Mouse (Mus musculus): ENCODE data around the gene Klrd1. TPM values are rescaled to one million over a fixed set of nuclear protein-coding genes. Genes with fewer than 3 reads are reported as not detected.

Gene Klrd1
- polyA plus RNA-seq (2014; fragmentation: Illumina TruSeq; extraction: RNeasy Lipid Tissue Mini Kit (QIAGEN cat#74804); ENCODE audit: low read depth, low replicate concordance): 2.8 TPM

GRCm38 (mm10) chr6:129591508-129591907 is at the start of gene Klrd1:
Gene Klrd1 (plus strand): TSS chr6:129591782.

GRCm38 (mm10) chr6:129577605-129578004 is 14.0 kb upstream of the Klrd1 start, which contains the start of gene Klre1:
Gene Klre1 (plus strand): TSS chr6:129577905.

GRCm38 (mm10) chr6:129623735-129624134 is 32.2 kb downstream of the Klrd1 start, which contains the start of gene Klrk1:
Gene Klrk1 (minus strand): TSS chr6:129623864.

GRCm38 (mm10) chr6:129643237-129643636 is 51.7 kb downstream of the Klrd1 start, which contains the start of gene Klrc3:
Gene Klrc3 (minus strand): TSS chr6:129643337.

Other genes starting within 250 kb of the Klrd1 start
- 6.0 TPM for gene Clec12a, start 249.1 kb upstream of the Klrd1 start, polyA plus RNA-seq (2014; fragmentation: Illumina TruSeq; extraction: RNeasy Lipid Tissue Mini Kit (QIAGEN cat#74804); ENCODE audit: low read depth, low replicate concordance)
- gene Clec12b, start 205.9 kb upstream of the Klrd1 start, polyA plus RNA-seq (2014; fragmentation: Illumina TruSeq; extraction: RNeasy Lipid Tissue Mini Kit (QIAGEN cat#74804); ENCODE audit: low read depth, low replicate concordance): 0.55 TPM
- not detected for gene Clec1b, start 194.5 kb upstream of the Klrd1 start, polyA plus RNA-seq (2014; fragmentation: Illumina TruSeq; extraction: RNeasy Lipid Tissue Mini Kit (QIAGEN cat#74804); ENCODE audit: low read depth, low replicate concordance)
- 2.1 TPM for gene Clec9a, start 182.9 kb upstream of the Klrd1 start, polyA plus RNA-seq (2014; fragmentation: Illumina TruSeq; extraction: RNeasy Lipid Tissue Mini Kit (QIAGEN cat#74804); ENCODE audit: low read depth, low replicate concordance)
- 2.6 TPM for gene Clec1a, start 139.8 kb upstream of the Klrd1 start, polyA plus RNA-seq (2014; fragmentation: Illumina TruSeq; extraction: RNeasy Lipid Tissue Mini Kit (QIAGEN cat#74804); ENCODE audit: low read depth, low replicate concordance)
- 0.38 TPM for gene Olr1, start 84.6 kb upstream of the Klrd1 start, polyA plus RNA-seq (2014; fragmentation: Illumina TruSeq; extraction: RNeasy Lipid Tissue Mini Kit (QIAGEN cat#74804); ENCODE audit: low read depth, low replicate concordance)
- gene Tmem52b, start 79.2 kb upstream of the Klrd1 start, polyA plus RNA-seq (2014; fragmentation: Illumina TruSeq; extraction: RNeasy Lipid Tissue Mini Kit (QIAGEN cat#74804); ENCODE audit: low read depth, low replicate concordance): not detected
- 177 TPM for gene Gabarapl1, start 58.6 kb upstream of the Klrd1 start, polyA plus RNA-seq (2014; fragmentation: Illumina TruSeq; extraction: RNeasy Lipid Tissue Mini Kit (QIAGEN cat#74804); ENCODE audit: low read depth, low replicate concordance)
- gene Klre1, start 13.9 kb upstream of the Klrd1 start, polyA plus RNA-seq (2014; fragmentation: Illumina TruSeq; extraction: RNeasy Lipid Tissue Mini Kit (QIAGEN cat#74804); ENCODE audit: low read depth, low replicate concordance): 0.68 TPM
- gene Klrk1, start 32.1 kb downstream of the Klrd1 start, polyA plus RNA-seq (2014; fragmentation: Illumina TruSeq; extraction: RNeasy Lipid Tissue Mini Kit (QIAGEN cat#74804); ENCODE audit: low read depth, low replicate concordance): 3.0 TPM
- not detected for gene Klrc3, start 51.6 kb downstream of the Klrd1 start, polyA plus RNA-seq (2014; fragmentation: Illumina TruSeq; extraction: RNeasy Lipid Tissue Mini Kit (QIAGEN cat#74804); ENCODE audit: low read depth, low replicate concordance)
- gene Klrc2, start 68.9 kb downstream of the Klrd1 start, polyA plus RNA-seq (2014; fragmentation: Illumina TruSeq; extraction: RNeasy Lipid Tissue Mini Kit (QIAGEN cat#74804); ENCODE audit: low read depth, low replicate concordance): 0.15 TPM
- gene Klrc1, start 87.2 kb downstream of the Klrd1 start, polyA plus RNA-seq (2014; fragmentation: Illumina TruSeq; extraction: RNeasy Lipid Tissue Mini Kit (QIAGEN cat#74804); ENCODE audit: low read depth, low replicate concordance): 0.27 TPM
- gene Klri1, start 125.3 kb downstream of the Klrd1 start, polyA plus RNA-seq (2014; fragmentation: Illumina TruSeq; extraction: RNeasy Lipid Tissue Mini Kit (QIAGEN cat#74804); ENCODE audit: low read depth, low replicate concordance): 0.68 TPM
- gene Klri2, start 148.7 kb downstream of the Klrd1 start, polyA plus RNA-seq (2014; fragmentation: Illumina TruSeq; extraction: RNeasy Lipid Tissue Mini Kit (QIAGEN cat#74804); ENCODE audit: low read depth, low replicate concordance): 0.12 TPM
- not detected for gene Gm156, start 192.5 kb downstream of the Klrd1 start, polyA plus RNA-seq (2014; fragmentation: Illumina TruSeq; extraction: RNeasy Lipid Tissue Mini Kit (QIAGEN cat#74804); ENCODE audit: low read depth, low replicate concordance)